ENCODE assay signal across 9 mouse cellular contexts in the genomic region with DNA sequence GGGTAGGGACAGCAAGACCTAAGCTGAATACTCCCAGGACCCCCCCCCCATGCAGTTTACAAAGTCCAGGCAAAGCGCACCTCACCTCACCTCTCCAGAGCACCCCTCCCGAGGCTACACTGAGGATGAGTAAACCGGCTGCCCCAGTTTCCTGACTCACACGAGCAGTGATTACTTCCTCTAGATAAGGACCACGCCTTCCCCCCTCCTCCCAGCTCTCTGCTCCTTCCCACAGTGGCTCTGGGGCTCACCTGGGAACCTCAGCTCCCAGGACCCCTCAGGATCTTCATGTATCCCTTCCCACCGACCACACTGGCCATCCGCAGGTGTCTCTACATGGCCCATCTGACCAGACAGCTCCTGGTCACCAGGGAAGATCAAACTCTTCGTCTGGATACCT. TPM values are rescaled to one million over a fixed set of nuclear protein-coding genes. Genes with fewer than 3 reads are reported as not detected.
DNase-seq lines count a peak whose midpoint lies in the region.
"Had no signal": no experiment of that assay in that cellular context is flagged by ENCODE, and none has a peak within 500 bp of the region (broad histone marks: within the 10 kb centered on the region; RNA-seq: fewer than 3 reads in every experiment).

No protein-coding gene starts in this region.

- 22% methylated on average over 8 of the region's 8 CpGs for WGBS in large intestine, adult 2 months

- intact Hi-C loops in gastrocnemius, postnatal 36 days (cut with DNase I) = no loop called here

- peak; percentile 59 for DNase-seq in adrenal gland, adult 2 months
- DNase-seq in adrenal gland, postnatal 14 days = no peak
- peak; percentile 24 for DNase-seq in thymus, postnatal 14 days
- DNase-seq in thymus, postnatal 4 days = no peak
- peak; percentile 75 for DNase-seq in large intestine, adult 2 months (ENCODE audit: low read depth, low spot score)
- peak; percentile 54 to 60 for DNase-seq in urinary bladder, postnatal 36 days (ENCODE audit: low spot score in 2 of 2)
- DNase-seq in embryo, embryonic 10 days (ENCODE audit: low spot score) = no peak
- no peak for DNase-seq in gastrocnemius, postnatal 36 days
- DNase-seq: thymus, adult 2 months had no signal

RNA-seq across cellular contexts. Expression of a gene that starts 58.8 kb away (rescaled TPM):
- total RNA-seq in adrenal gland, adult 2 months (2021) = 100 to 1,000 TPM in 1 of 2 experiments, 10 to 100 TPM in 1; 80.6 to 103 TPM
- 13.9 and 27.7 TPM in 2 replicates for polyA plus RNA-seq in adrenal gland, adult 2 months (2012; rRNA removed)
- total RNA-seq in adrenal gland, postnatal 14 days (2021) = 75.9 and 85.4 TPM in 2 replicates
- 9.1 and 14.8 TPM in 2 replicates for polyA plus RNA-seq in large intestine, adult 2 months (2012; rRNA removed)
- 10 to 100 TPM; 24.8 to 27.8 TPM for total RNA-seq in gastrocnemius, postnatal 36 days (2021)

Comparison
In these comparisons a context has a peak if more than half of its experiments do, and no peak if none do; other contexts are left out.
1. DNase-seq: peak in adrenal gland, adult 2 months (single experiment), thymus, postnatal 14 days (single experiment), large intestine, adult 2 months (single experiment) and urinary bladder, postnatal 36 days (2 of 2); none in adrenal gland, postnatal 14 days (single experiment), thymus, postnatal 4 days (single experiment), embryo, embryonic 10 days (single experiment) and gastrocnemius, postnatal 36 days (0 of 2).